ENCODE assay signal across 8 mouse cellular contexts in the genomic region with DNA sequence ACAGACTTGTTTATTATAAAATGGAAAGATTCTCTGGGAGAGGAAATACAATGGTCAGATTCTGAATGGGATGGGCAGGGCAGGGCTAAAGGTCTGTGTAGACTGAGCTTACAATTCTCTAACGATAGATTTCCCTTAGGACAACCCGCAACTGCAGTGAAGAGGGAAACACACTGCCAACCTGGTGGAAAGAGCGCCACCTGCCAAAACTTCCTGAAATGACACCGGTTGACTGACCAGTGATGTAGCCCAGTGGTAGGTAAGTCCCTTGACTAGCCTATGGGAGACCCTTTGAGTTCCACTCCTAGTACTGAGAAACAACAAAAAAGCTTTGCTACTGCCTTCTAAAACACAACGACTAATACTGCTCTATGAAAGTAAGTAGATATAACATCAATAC. TPM values are rescaled to one million over a fixed set of nuclear protein-coding genes. Genes with fewer than 3 reads are reported as not detected.
DNase-seq lines count a peak whose midpoint lies in the region; ATAC-seq lines count a peak whose summit lies in the region.

No protein-coding gene starts in this region.

- ATAC-seq in kidney, embryonic 15.5 days (replicated peaks; ENCODE audit: low FRiP score) = no peak
- peak; percentile 25 to 43; a peak in 1 of 4 replicates for ATAC-seq in hematopoietic stem cell, adult 5-6 weeks (replicated peaks in 1 of 2; ENCODE audit: insufficient read depth in 1 of 2, low FRiP score in 2 of 2, low TSS enrichment in 1 of 2, low read depth in 1 of 2, poor library complexity in 2 of 2, severe bottlenecking in 2 of 2)
- no peak for ATAC-seq in inflammation-experienced regulatory T-cells, adult 6 months

- no peaks in the 10 kb centered on the region for H3K27me3 ChIP-seq in kidney, embryonic 15.5 days

- peak; percentile 59 for DNase-seq in kidney, adult 18-20 months
- DNase-seq in 3134 (ENCODE audit: extremely low read depth, insufficient read length, low spot score) = peak; percentile 19
- peak; percentile 33 for DNase-seq in CD4-positive helper T cell, adult 2 months (ENCODE audit: low read depth, low spot score)
- peak; percentile 52 for DNase-seq in c-Kit-positive CD71-positive TER-119-positive erythroid progenitor cells, embryonic 14.5 days (ENCODE audit: low spot score)
- peak; percentile 55 to 63 for DNase-seq in lung, postnatal 4 days

- H3K27ac ChIP-seq in kidney, embryonic 15.5 days = no peak overlapping the region

- peaks cover 23% of the 10 kb centered on the region for H3K4me1 ChIP-seq in kidney, embryonic 15.5 days

- no peak overlapping the region for H3K4me3 ChIP-seq in kidney, embryonic 15.5 days (replicated peaks)

- H3K9ac ChIP-seq in kidney, embryonic 15.5 days = no peak overlapping the region

- peaks cover 35% of the 10 kb centered on the region for H3K36me3 ChIP-seq in kidney, embryonic 15.5 days

- no peak overlapping the region for H3K4me2 ChIP-seq in kidney, embryonic 15.5 days

- H3K9me3 ChIP-seq in kidney, embryonic 15.5 days (replicated peaks) = no peaks in the 10 kb centered on the region

- 26% methylated on average over 5 of the region's 5 CpGs for WGBS in kidney, embryonic 15.5 days

RNA-seq across cellular contexts. Expression of a gene that starts 3.5 kb away (rescaled TPM):
- 60.8 and 62.5 TPM in 2 replicates for polyA plus RNA-seq in kidney, embryonic 15.5 days (2015; fragmentation: Nextera tagmentation; extraction: Ambion mirVana)
- total RNA-seq in hematopoietic stem cell, adult 5-6 weeks (2017) = 46.2 and 51.4 TPM in 2 replicates
- 10 to 100 TPM in 2 of 3 experiments, 1 to 10 TPM in 1; 6.8 to 11.9 (median 11.6) TPM for polyA plus RNA-seq in inflammation-experienced regulatory T-cells, adult 6 months (2017; shearing (Covaris generic))

RNA-seq across cellular contexts. Expression of a gene that starts 48.1 kb away (rescaled TPM):
- 3.3 and 4.2 TPM in 2 replicates for polyA plus RNA-seq in kidney, embryonic 15.5 days (2015; fragmentation: Nextera tagmentation; extraction: Ambion mirVana)
- total RNA-seq in hematopoietic stem cell, adult 5-6 weeks (2017) = 7.1 and 7.9 TPM in 2 replicates
- polyA plus RNA-seq in inflammation-experienced regulatory T-cells, adult 6 months (2017; shearing (Covaris generic)) = 1 to 10 TPM in 1 of 3 experiments, under 1 TPM in 2; 0.69 to 1.3 (median 0.91) TPM

Comparison
In these comparisons a context has a peak if more than half of its experiments do, and no peak if none do; other contexts are left out.
1. ATAC-seq: peak in hematopoietic stem cell, adult 5-6 weeks (2 of 2); none in kidney, embryonic 15.5 days (single experiment) and inflammation-experienced regulatory T-cells, adult 6 months (single experiment).
2. Peak in every context shown above with its lines, with median percentiles within 50 percentile points of each other: DNase-seq.